Mouse (Mus musculus): ENCODE measurements at regions not wholly inside any gene's neighbourhood (a gene's known extent, or its start where the extent isn't known, plus 50 kb on each side); places are given as distances from the start of the nearest gene placed in this dataset.

GRCm38 (mm10) chr10:111819755-111820451 is 152.6 kb upstream of the Krr1 start:
- DNase-seq (ENCODE audit: low spot score in 2 of 2), result no peak

GRCm38 (mm10) chr10:111824820-111825219 is 147.6 kb upstream of the Krr1 start:
- DNase-seq (ENCODE audit: low spot score in 2 of 2), result no peak

GRCm38 (mm10) chr10:111826033-111826754 is 146.3 kb upstream of the Krr1 start:
- no peak for DNase-seq (ENCODE audit: low spot score in 2 of 2)

GRCm38 (mm10) chr10:111827246-111827645 is 145.2 kb upstream of the Krr1 start:
- DNase-seq (ENCODE audit: low spot score in 2 of 2), result no peak

GRCm38 (mm10) chr10:111827930-111828329 is 144.5 kb upstream of the Krr1 start:
- no peak for DNase-seq (ENCODE audit: low spot score in 2 of 2)

- DNase-seq (ENCODE audit: low spot score in 2 of 2), result no peak
Observed at GRCm38 (mm10) chr10:111828610-111829009, 143.9 kb upstream of the Krr1 start.

DNA sequence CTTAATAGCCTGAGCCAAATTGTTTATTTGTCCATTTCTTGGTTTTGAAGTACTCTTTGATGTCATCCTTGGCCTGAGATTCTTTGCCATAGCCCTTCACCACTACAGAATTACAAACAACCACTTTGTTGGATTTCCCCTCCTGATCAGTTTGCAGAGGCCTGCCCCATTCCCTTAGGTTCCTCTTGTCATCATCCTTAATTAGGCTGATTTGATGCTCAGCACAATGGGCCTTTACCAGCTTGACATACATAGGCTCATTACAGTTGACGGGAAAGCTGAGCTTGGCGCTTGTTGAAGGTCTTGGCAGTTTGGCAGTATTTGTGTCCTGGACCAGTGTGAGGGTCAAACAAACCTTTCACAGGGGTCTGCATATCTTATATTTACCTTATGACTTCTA is 143.2 kb upstream of the Krr1 start:
- DNase-seq (ENCODE audit: low spot score in 2 of 2), result no peak

- no peak for DNase-seq (ENCODE audit: low spot score in 2 of 2)
Observed at GRCm38 (mm10) chr10:111831105-111831504, 141.4 kb upstream of the Krr1 start.

GRCm38 (mm10) chr10:111833611-111834010 is 138.9 kb upstream of the Krr1 start:
- no peak for DNase-seq (ENCODE audit: low spot score in 2 of 2)

GRCm38 (mm10) chr10:111834280-111834679 is 138.2 kb upstream of the Krr1 start:
- DNase-seq (ENCODE audit: low spot score in 2 of 2), result no peak

DNA sequence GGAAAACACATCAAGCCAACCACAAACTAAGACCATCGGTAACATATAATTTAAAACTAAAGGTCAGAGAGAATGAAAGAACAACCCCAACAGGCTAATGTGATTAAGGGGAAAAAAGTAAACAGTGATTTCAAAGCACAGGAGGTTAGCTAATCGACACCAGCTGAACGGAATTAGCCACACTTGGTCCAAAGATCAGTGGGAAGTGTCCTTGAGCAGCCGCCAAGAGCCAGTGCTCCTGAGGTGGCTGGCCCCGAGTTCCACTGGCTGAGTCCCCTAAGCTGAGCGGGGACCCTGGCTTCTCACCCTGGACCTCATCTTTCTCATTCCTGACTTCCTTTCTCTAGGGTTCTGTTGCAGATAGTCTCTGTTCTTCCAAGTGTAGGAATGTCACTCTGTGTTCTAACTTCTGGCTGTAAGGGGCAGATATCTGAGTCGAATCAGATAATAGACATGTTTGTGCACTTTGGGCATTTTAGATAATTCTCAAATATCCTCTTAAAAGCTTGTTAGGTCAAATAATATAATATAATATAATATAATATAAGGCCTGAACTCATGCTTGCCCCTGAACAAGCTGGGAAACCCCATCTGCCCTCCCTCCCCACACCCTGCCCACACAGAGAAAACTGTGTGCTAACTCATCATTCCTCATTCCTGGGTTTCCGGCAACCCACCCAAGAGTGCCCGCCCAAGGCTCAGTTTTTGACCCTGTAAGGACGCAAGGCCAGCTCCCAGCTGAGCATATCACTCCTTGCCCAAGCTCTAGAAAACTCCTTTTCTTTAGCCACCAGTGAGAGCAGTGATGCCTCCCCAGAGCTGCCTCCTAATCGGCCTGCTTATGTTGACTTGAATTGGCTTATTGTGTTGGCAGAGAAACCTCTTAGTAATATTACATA is 137.3 kb upstream of the Krr1 start:
- DNase-seq (ENCODE audit: low spot score in 2 of 2), result no peak

- DNase-seq (ENCODE audit: low spot score in 2 of 2), result no peak
Observed at GRCm38 (mm10) chr10:111836191-111836590, 136.3 kb upstream of the Krr1 start.

GRCm38 (mm10) chr10:111836802-111837201 is 135.7 kb upstream of the Krr1 start:
- DNase-seq (ENCODE audit: low spot score in 2 of 2), result no peak

GRCm38 (mm10) chr10:111842321-111842775 is 130.1 kb upstream of the Krr1 start:
- DNase-seq (ENCODE audit: low spot score in 2 of 2), result no peak

- DNase-seq (ENCODE audit: low spot score in 2 of 2), result peak in 1 of 2 experiments; percentile 19
Observed at GRCm38 (mm10) chr10:111842896-111843295, 129.6 kb upstream of the Krr1 start.

DNA sequence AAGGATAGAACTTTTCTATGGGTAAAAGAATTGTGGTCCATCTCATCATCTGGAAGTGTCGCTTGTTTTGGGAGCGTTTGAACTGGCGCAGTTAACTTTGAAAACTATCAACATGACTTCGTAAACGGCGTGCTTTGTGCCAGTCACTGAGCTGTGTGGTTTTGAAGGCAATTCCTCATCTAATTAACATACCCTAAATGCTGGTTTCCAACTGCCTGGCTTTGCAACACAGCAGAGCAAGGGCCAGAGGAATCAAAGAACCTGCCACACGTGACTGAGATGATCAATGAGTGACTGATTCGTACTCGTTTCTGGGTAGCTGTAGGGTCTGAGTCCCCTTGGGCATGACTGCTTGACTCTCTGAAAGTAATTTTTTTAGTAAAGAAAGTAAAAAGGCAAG is 129.2 kb upstream of the Krr1 start:
- no peak for DNase-seq (ENCODE audit: low spot score in 2 of 2)

- peak in 1 of 2 experiments; percentile 22 for DNase-seq (ENCODE audit: low spot score in 2 of 2)
Observed at GRCm38 (mm10) chr10:111844144-111844543, 128.3 kb upstream of the Krr1 start.

GRCm38 (mm10) chr10:111845946-111846345 is 126.5 kb upstream of the Krr1 start:
- DNase-seq (ENCODE audit: low spot score in 2 of 2), result no peak

GRCm38 (mm10) chr10:111854254-111854653 is 118.2 kb upstream of the Krr1 start:
- no peak for DNase-seq (ENCODE audit: low spot score in 2 of 2)

GRCm38 (mm10) chr10:111855496-111855895 is 117.0 kb upstream of the Krr1 start:
- DNase-seq (ENCODE audit: low spot score in 2 of 2), result no peak

DNA sequence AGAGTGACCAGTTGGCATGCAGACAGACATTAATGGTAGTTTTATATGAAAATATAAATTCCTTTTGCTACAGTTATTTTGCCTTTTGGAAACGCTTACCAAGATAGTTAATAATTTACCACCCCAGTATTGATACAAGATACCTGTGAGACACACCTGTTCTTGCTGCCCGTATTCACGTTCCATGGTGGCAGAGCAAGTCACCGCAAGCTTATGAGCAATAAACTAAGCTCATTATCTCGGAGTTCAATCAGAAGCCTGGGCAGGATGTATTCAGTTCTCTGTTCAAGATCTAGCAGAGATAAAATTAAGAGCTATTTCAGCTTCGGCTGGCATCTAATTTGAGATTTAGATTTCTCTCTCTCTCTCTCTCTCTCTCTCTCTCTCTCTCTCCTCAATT is 114.1 kb upstream of the Krr1 start:
- DNase-seq (ENCODE audit: low spot score in 2 of 2), result no peak

Measured in adrenal gland, adult 18-20 months (tissue).